Mouse (Mus musculus): ENCODE measurements around the gene Mrfap1.

Mrfap1 gene

GRCm38 (mm10) chr5:36796296-36797014, at the start of gene Mrfap1:
Mrfap1 (minus strand) TSS chr5:36796772.
- peak; percentile 90 to 95 for DNase-seq (ENCODE audit: low read depth in 2 of 2, low spot score in 2 of 2)

GRCm38 (mm10) chr5:36844490-36844889, 47.9 kb upstream of the Mrfap1 start:
- DNase-seq (ENCODE audit: low read depth in 2 of 2, low spot score in 2 of 2): no peak

- DNase-seq (ENCODE audit: low read depth in 2 of 2, low spot score in 2 of 2): no peak
Observed at GRCm38 (mm10) chr5:36841701-36842100, 45.1 kb upstream of the Mrfap1 start.

- DNase-seq (ENCODE audit: low read depth in 2 of 2, low spot score in 2 of 2): no peak
Observed at GRCm38 (mm10) chr5:36840092-36840491, 43.5 kb upstream of the Mrfap1 start.

- DNase-seq (ENCODE audit: low read depth in 2 of 2, low spot score in 2 of 2): no peak
Observed at GRCm38 (mm10) chr5:36839602-36840001, 43.0 kb upstream of the Mrfap1 start.

- no peak for DNase-seq (ENCODE audit: low read depth in 2 of 2, low spot score in 2 of 2)
Observed at GRCm38 (mm10) chr5:36839032-36839431, 42.5 kb upstream of the Mrfap1 start.

DNA sequence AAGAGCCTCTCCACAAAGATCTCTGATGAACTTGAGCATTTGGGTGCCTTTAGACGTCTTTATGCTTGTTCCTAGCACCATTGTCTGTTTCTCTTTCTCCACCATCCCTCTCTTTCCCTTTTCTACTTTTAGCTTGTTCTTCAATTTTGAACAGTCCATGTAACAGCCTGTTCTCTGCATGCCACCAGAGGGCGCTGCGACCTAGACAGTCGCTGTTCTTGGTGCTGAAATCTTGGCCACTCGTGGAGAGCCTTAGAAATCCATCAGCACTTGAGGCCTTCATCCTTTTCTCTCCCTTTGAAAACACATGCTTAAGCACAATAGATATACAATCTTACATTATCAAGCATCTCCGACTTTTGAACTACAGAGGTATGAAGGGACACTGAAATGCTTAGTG, 39.4 kb upstream of the Mrfap1 start:
- peak; percentile 62 to 69 for DNase-seq (ENCODE audit: low read depth in 2 of 2, low spot score in 2 of 2)

DNA sequence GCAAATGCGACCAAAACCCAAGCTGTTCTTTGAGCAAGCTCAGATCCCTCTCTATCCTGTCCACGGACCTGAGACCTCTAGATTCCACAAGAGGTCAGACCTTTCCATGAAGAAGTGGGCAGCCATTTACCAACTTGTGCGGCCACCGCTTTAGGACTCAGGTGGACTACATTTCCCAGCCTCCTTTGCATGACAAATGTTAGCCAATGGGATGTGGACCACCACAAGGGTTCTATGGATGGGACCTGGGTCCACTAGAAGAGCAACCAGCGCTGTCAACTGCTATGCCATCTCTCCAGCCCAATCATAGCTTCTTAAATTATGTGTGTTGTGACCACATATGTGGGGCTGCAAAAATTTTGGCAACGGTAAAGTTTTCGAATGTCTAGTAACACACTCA, 34.7 kb upstream of the Mrfap1 start:
- no peak for DNase-seq (ENCODE audit: low read depth in 2 of 2, low spot score in 2 of 2)

DNA sequence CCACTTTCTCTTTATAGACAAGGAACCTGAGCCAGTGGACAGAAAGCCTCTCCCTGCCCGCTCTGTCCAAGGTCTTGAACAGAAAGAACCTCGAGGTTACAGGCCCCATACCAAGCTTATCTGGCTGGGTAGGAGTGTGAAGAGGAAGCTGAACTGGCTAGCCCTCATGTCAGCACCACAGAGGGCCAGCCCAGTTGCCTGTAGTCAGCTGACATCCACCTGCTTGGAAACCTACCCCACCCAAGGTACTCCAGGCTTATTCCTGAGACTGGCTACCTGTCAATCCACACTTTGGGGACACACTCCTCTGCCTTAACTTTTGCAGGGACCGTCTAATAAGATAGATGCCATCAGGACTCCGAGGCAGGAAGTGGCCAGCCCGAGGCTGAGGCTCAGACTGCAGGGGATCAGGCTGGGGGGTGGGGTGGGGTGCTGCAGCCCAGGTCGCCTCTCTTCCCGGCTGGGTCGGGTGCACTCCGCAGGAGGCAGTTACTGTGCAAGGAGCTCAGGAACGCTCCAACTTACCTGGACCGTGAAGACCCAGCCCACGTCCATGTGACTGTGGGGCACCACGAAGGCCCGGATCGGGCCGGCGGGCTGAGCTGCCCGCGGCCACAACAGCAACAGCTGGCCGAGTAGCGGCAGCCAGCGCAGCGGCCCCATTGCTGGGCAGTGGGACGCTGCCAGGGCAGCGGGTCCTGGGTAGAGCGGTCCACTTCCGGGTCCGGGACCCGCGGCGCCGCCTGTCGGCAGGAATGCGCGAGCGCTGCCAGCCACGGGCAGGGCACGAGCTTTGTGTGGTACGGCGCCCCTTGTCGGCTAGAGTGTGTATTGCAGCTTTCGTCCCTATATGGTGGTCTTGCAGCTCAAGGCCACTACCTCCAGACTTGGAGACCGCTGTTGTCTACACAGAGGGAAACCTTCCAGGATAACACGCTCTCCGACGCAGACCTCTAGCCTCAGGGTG, 33.6 kb upstream of the Mrfap1 start, which contains the start of gene Man2b2:
Gene Man2b2 (minus strand): TSS at position 741 of the 967 bp plus-strand sequence.
- DNase-seq (ENCODE audit: low read depth in 2 of 2, low spot score in 2 of 2): peak; percentile 93 to 94

- DNase-seq (ENCODE audit: low read depth in 2 of 2, low spot score in 2 of 2): no peak
Observed at GRCm38 (mm10) chr5:36829098-36829497, 32.5 kb upstream of the Mrfap1 start.

- no peak for DNase-seq (ENCODE audit: low read depth in 2 of 2, low spot score in 2 of 2)
Observed at GRCm38 (mm10) chr5:36822907-36823306, 26.3 kb upstream of the Mrfap1 start.

GRCm38 (mm10) chr5:36820142-36820541, 23.6 kb upstream of the Mrfap1 start:
- DNase-seq (ENCODE audit: low read depth in 2 of 2, low spot score in 2 of 2): peak; percentile 40 to 43

- DNase-seq (ENCODE audit: low read depth in 2 of 2, low spot score in 2 of 2): no peak
Observed at GRCm38 (mm10) chr5:36819742-36820141, 23.2 kb upstream of the Mrfap1 start.

DNA sequence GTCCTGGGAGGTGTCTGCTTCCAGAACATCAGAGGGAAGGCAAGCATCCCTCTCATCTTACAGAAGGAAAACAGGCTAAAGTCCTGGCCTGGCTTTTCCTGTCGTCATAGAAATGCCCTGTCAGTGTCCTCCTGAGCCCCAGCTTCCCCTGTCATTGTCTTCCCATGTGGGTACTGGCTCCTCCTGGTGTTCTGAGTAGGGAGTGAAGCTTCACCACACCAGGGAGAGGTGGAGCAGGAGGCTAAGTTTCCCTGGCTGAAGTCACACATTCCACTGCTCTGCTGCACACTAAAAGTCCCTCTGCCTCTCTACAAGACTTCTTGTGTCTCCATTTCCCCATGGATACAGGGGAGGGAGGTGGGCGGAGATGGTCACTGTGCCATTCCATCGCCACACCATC, 21.2 kb upstream of the Mrfap1 start:
- DNase-seq (ENCODE audit: low read depth in 2 of 2, low spot score in 2 of 2): no peak

DNA sequence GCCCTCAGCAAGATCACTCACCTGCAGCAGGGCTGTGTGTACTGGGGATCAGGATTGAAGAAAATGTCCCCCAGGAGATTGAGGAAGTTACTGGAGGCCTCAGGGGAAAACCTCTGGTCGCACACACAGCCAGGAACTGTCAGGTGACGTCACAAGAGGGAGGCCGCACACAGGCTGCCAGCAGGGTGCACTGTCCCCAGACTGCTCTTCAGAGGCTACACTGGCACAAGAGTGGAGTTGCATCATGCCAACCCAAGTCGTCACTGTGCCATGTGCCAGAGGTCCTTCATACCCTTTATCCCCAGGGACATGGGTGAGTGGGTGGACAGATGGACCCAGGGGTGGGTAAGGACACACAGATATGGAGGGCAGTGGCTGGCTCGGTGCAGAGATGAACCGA, 18.0 kb upstream of the Mrfap1 start:
- no peak for DNase-seq (ENCODE audit: low read depth in 2 of 2, low spot score in 2 of 2)

- peak; percentile 48 to 62 for DNase-seq (ENCODE audit: low read depth in 2 of 2, low spot score in 2 of 2)
Observed at GRCm38 (mm10) chr5:36811413-36811812, 14.8 kb upstream of the Mrfap1 start.

GRCm38 (mm10) chr5:36810634-36811033, 14.1 kb upstream of the Mrfap1 start:
- DNase-seq (ENCODE audit: low read depth in 2 of 2, low spot score in 2 of 2): no peak

DNA sequence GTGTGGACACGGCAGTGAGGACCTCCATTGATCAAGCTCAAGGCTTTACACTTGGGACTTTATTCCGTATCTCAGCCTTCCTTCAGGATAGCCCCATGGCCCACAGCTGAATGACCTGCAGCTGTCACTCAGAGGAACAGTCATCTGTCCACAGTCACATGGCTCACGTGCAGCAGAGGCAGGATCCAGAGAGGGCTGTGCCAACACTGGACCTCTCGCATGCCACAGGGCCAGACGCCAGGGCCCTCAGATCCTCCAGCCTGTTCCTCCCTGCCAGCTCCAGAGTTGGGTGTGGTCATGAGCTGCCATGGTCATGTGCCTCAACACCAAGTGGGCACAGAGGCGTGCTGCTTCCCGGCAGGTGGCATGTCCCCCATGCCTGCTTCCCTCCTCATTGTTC, 12.6 kb upstream of the Mrfap1 start:
- no peak for DNase-seq (ENCODE audit: low read depth in 2 of 2, low spot score in 2 of 2)

DNA sequence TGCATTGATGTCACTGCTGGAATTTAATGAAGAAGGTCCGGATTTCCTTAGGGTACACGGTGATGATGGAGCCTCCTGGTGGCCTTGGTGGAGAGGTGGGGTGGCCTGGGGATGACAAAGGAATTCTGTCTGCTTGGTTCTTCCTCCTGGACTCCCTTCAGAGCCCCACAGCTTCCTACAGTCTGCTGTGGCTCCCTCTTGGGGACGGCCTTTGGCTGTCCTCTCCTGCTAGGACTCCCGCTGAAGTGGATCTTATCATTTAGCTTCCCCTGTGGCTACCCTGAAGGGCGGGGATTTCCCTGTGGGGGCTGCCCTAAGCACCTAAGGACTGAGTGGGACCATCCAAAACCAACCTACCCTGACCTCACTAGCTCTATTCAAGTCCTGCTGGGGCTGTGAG, 10.5 kb upstream of the Mrfap1 start:
- no peak for DNase-seq (ENCODE audit: low read depth in 2 of 2, low spot score in 2 of 2)

DNA sequence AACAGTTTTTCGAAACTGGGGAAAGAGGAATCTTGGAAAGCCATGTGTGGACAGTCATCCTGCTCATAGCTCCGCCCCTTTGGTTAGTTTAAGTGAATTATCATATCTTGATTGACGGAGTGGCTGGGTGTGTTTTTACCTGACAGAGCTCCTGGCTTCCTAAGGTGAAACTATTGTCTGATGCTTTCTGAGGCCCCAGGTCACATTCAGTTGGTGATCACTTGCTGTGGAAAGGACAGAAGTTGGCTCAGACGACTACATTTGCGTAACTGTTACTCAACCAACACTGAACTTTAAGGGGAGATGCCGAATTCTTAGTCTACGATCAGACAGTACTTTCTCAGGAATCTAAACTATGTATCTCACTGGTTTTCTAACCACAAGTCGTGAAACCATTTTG, 719 bp upstream of the Mrfap1 start:
- DNase-seq (ENCODE audit: low read depth in 2 of 2, low spot score in 2 of 2): no peak

- DNase-seq (ENCODE audit: low read depth in 2 of 2, low spot score in 2 of 2): peak; percentile 34 to 55
Observed at GRCm38 (mm10) chr5:36795647-36796295, 801 bp downstream of the Mrfap1 start.

DNA sequence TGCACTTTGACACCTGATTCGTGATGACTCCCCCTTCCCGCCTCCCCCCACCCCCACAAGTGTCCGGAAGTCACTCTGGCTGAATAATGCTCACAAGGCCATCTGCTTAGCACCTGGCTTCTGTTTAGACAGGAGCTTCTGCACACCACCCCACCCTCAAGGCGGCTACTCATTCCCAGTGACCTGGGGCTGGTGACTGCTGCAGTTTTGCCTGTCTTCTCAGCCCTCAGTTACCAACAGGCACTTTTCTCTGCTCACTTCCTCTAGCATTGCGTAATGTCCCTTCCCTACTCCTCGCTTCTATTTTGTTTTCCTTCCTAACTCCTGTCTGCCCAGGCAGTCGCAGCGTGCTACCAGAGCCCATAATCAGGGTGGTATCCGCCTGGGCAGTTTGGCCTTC, 4.7 kb downstream of the Mrfap1 start:
- DNase-seq (ENCODE audit: low read depth in 2 of 2, low spot score in 2 of 2): no peak
